Mouse (Mus musculus) R1 (cell line): ENCODE data around the gene Pdcd4.
"Not testable (repeated sequence)": the region's sequence is repeated elsewhere in the genome, so short reads cannot be mapped to it uniquely, and the experiment has no call there.

ENCODE experiments used
- DNase-seq: peaks from one replicate; pipeline ENCODE4 v3.0.0-alpha.2; 2018; ENCODE audit warnings: low read depth, low spot score

Gene Pdcd4

GRCm38 (mm10) chr19:53901931-53902738 lies 10.1 kb downstream of the Pdcd4 start:
- DNase-seq: no peak

GRCm38 (mm10) chr19:53902739-53903487 lies 10.9 kb downstream of the Pdcd4 start:
- DNase-seq: peak; percentile 97

- DNase-seq: peak; percentile 31
These were observed 11.7 kb downstream of the Pdcd4 start for GRCm38 (mm10) chr19:53903507-53904321.

- no peak for DNase-seq
These were observed 12.9 kb downstream of the Pdcd4 start for GRCm38 (mm10) chr19:53904833-53905480.

- no peak for DNase-seq
These were observed 14.1 kb downstream of the Pdcd4 start for GRCm38 (mm10) chr19:53906033-53906702.

- not testable (repeated sequence) for DNase-seq
These were observed 14.7 kb downstream of the Pdcd4 start for GRCm38 (mm10) chr19:53906703-53907070.

- DNase-seq: no peak
These were observed 22.9 kb downstream of the Pdcd4 start for GRCm38 (mm10) chr19:53914950-53915349.

- no peak for DNase-seq
These were observed 27.5 kb downstream of the Pdcd4 start for GRCm38 (mm10) chr19:53919541-53919940.

- not testable (repeated sequence) for DNase-seq
These were observed 30.0 kb downstream of the Pdcd4 start for GRCm38 (mm10) chr19:53921996-53922395.

- peak; percentile 91 for DNase-seq
These were observed 33.3 kb downstream of the Pdcd4 start for GRCm38 (mm10) chr19:53925338-53925751.

- no peak for DNase-seq
These were observed 34.7 kb downstream of the Pdcd4 start for GRCm38 (mm10) chr19:53926705-53927104.

- no peak for DNase-seq
These were observed 37.2 kb downstream of the Pdcd4 start for GRCm38 (mm10) chr19:53929218-53929617.

- no peak for DNase-seq
These were observed 41.0 kb downstream of the Pdcd4 start for GRCm38 (mm10) chr19:53933050-53933449.

- DNase-seq: no peak
These were observed 42.0 kb downstream of the Pdcd4 start for GRCm38 (mm10) chr19:53934046-53934445.

- DNase-seq: no peak
These were observed 47.4 kb downstream of the Pdcd4 start for GRCm38 (mm10) chr19:53939467-53939866.

GRCm38 (mm10) chr19:53941139-53941538 lies 49.1 kb downstream of the Pdcd4 start:
- no peak for DNase-seq

GRCm38 (mm10) chr19:53942342-53942741 lies 50.3 kb downstream of the Pdcd4 start:
- no peak for DNase-seq

GRCm38 (mm10) chr19:53943802-53944785 lies 52.1 kb downstream of the Pdcd4 start, which contains the start of the genes Shoc2 and Bbip1:
Shoc2 (plus strand) TSS chr19:53944306.
Bbip1 (minus strand) TSS chr19:53944627.
- DNase-seq: peak; percentile 99

- DNase-seq: no peak
These were observed 52.7 kb downstream of the Pdcd4 start for GRCm38 (mm10) chr19:53944786-53945169.
